Mouse (Mus musculus) midbrain, embryonic 11.5 days (tissue): ENCODE measurements at regions not wholly inside any gene's neighbourhood (a gene's known extent, or its start where the extent isn't known, plus 50 kb on each side); places are given as distances from the start of the nearest gene placed in this dataset.
A peak's percentile ranks its signal among the peaks of the same experiment; 100 is the strongest.

Experiments used
- ATAC-seq: fragments of 200-750 bp; cut with Nextera tagmentation; 2 replicates; pipeline ENCODE4 v1.8.0; 2017; ENCODE audit warnings: moderate TSS enrichment, moderate library complexity; ENCODE audit not compliant: low FRiP score
- DNase-seq: peaks from one replicate; pipeline ENCODE4 v3.0.0; 2015; ENCODE audit warnings: low spot score; ENCODE audit errors: missing footprints
- H3K27ac ChIP-seq: fragments of 300-500 bp; sonication (generic); 2 replicates; pipeline ENCODE4 v1.5.1; 2014; ENCODE audit warnings: low read depth, low read length
- H3K27me3 ChIP-seq: fragments of 300-500 bp; sonication (generic); 2 replicates; pipeline ENCODE4 v1.6.1; 2014; ENCODE audit warnings: mild to moderate bottlenecking, low read length, moderate library complexity, mixed read lengths; ENCODE audit not compliant: control insufficient read depth, insufficient read depth
- H3K36me3 ChIP-seq: fragments of 300-500 bp; sonication (generic); 2 replicates; pipeline ENCODE4 v1.6.1; 2014; ENCODE audit warnings: mild to moderate bottlenecking, low read length, moderate library complexity, mixed read lengths; ENCODE audit not compliant: control insufficient read depth, insufficient read depth
- H3K4me1 ChIP-seq: fragments of 300-500 bp; sonication (generic); 2 replicates; pipeline ENCODE4 v1.6.1; 2014; ENCODE audit warnings: low read length; ENCODE audit not compliant: control insufficient read depth, insufficient read depth
- H3K4me2 ChIP-seq: fragments of 300-500 bp; sonication (generic); 2 replicates; pipeline ENCODE4 v1.6.1; 2014; ENCODE audit warnings: mild to moderate bottlenecking, moderate library complexity
- H3K4me3 ChIP-seq: fragments of 300-500 bp; sonication (generic); 2 replicates; pipeline ENCODE4 v1.5.1; 2014; ENCODE audit warnings: low read depth, low read length
- H3K9ac ChIP-seq: fragments of 300-500 bp; sonication (generic); 2 replicates; pipeline ENCODE4 v1.6.1; 2014; ENCODE audit warnings: low read length
- H3K9me3 ChIP-seq: fragments of 300-500 bp; sonication (generic); 2 replicates; pipeline ENCODE4 v1.6.1; 2016; ENCODE audit warnings: low read length; ENCODE audit not compliant: control insufficient read depth
- WGBS: fragments of 180-500 bp; shearing (Covaris S2); extraction: QIAGEN DNeasy Blood & Tissue Kit; methylation state at CpG from one replicate; pipeline ENCODE4 v1.1.7; 2014; 5-methylcytosine and 5-hydroxymethylcytosine counted together

GRCm38 (mm10) chr7:66501425-66501824, 74.1 kb upstream of the Aldh1a3 start:
- H3K9me3 ChIP-seq = no peaks in the 10 kb centered on the region
- 80% methylated on average over 6 of the region's 6 CpGs for WGBS
- H3K4me3 ChIP-seq = no peak overlapping the region
- peak; percentile 41 for DNase-seq
- ATAC-seq = no peak
- no peak overlapping the region for H3K9ac ChIP-seq
- no peak overlapping the region for H3K27ac ChIP-seq
- H3K4me2 ChIP-seq = no peak overlapping the region
- H3K27me3 ChIP-seq = no peaks in the 10 kb centered on the region
- no peaks in the 10 kb centered on the region for H3K36me3 ChIP-seq
- no peaks in the 10 kb centered on the region for H3K4me1 ChIP-seq

- no peak overlapping the region for H3K27ac ChIP-seq
- H3K27me3 ChIP-seq = no peaks in the 10 kb centered on the region
- WGBS = 53% methylated on average over 1 of the region's 1 CpGs
- no peak overlapping the region for H3K4me2 ChIP-seq
- ATAC-seq (no peak), DNase-seq (peak; percentile 2)
- no peaks in the 10 kb centered on the region for H3K36me3 ChIP-seq
- H3K9ac ChIP-seq = no peak overlapping the region
- no peaks in the 10 kb centered on the region for H3K9me3 ChIP-seq
- H3K4me1 ChIP-seq = no peaks in the 10 kb centered on the region
- no peak overlapping the region for H3K4me3 ChIP-seq
Measured at GRCm38 (mm10) chr7:66497480-66497879, 70.2 kb upstream of the Aldh1a3 start.

GRCm38 (mm10) chr7:66493216-66493885, 66.0 kb upstream of the Aldh1a3 start:
- no peaks in the 10 kb centered on the region for H3K9me3 ChIP-seq
- no peak overlapping the region for H3K27ac ChIP-seq
- H3K36me3 ChIP-seq = no peaks in the 10 kb centered on the region
- H3K4me2 ChIP-seq = no peak overlapping the region
- DNase-seq = peak; percentile 72
- ATAC-seq = no peak
- WGBS = 73% methylated on average over 10 of the region's 10 CpGs
- H3K4me3 ChIP-seq = no peak overlapping the region
- no peak overlapping the region for H3K9ac ChIP-seq
- no peaks in the 10 kb centered on the region for H3K27me3 ChIP-seq
- H3K4me1 ChIP-seq = no peaks in the 10 kb centered on the region

- Histone ChIP-seq H3K36me3 (no peaks in the 10 kb centered on the region), H3K27ac (no peak overlapping the region), H3K4me3 (no peak overlapping the region), H3K4me1 (no peaks in the 10 kb centered on the region), H3K9ac (no peak overlapping the region), H3K9me3 (no peaks in the 10 kb centered on the region), H3K4me2 (no peak overlapping the region), H3K27me3 (no peaks in the 10 kb centered on the region)
- 87% methylated on average over 12 of the region's 12 CpGs for WGBS
- DNase-seq (peak; percentile 6), ATAC-seq (no peak)
Measured at GRCm38 (mm10) chr7:66492748-66493147, 65.4 kb upstream of the Aldh1a3 start.

GRCm38 (mm10) chr7:66491501-66491900, 64.2 kb upstream of the Aldh1a3 start:
- 77% methylated on average over 2 of the region's 2 CpGs for WGBS
- H3K27me3 ChIP-seq = no peaks in the 10 kb centered on the region
- no peak overlapping the region for H3K27ac ChIP-seq
- ATAC-seq (no peak), DNase-seq (peak; percentile 33)
- H3K4me2 ChIP-seq = no peak overlapping the region
- no peaks in the 10 kb centered on the region for H3K4me1 ChIP-seq
- no peaks in the 10 kb centered on the region for H3K36me3 ChIP-seq
- no peak overlapping the region for H3K9ac ChIP-seq
- no peaks in the 10 kb centered on the region for H3K9me3 ChIP-seq
- no peak overlapping the region for H3K4me3 ChIP-seq

- H3K4me1 ChIP-seq = no peaks in the 10 kb centered on the region
Measured at GRCm38 (mm10) chr7:66490073-66490472, 62.8 kb upstream of the Aldh1a3 start.

GRCm38 (mm10) chr7:66487751-66488150, 60.4 kb upstream of the Aldh1a3 start:
- DNase-seq (no peak), ATAC-seq (no peak)
- no peak overlapping the region for H3K4me3 ChIP-seq
- no peak overlapping the region for H3K4me2 ChIP-seq
- no peak overlapping the region for H3K9ac ChIP-seq
- H3K36me3 ChIP-seq = no peaks in the 10 kb centered on the region
- H3K27ac ChIP-seq = no peak overlapping the region
- H3K4me1 ChIP-seq = no peaks in the 10 kb centered on the region
- no peaks in the 10 kb centered on the region for H3K27me3 ChIP-seq
- H3K9me3 ChIP-seq = no peaks in the 10 kb centered on the region

More at GRCm38 (mm10) chr7:66490073-66490472, 62.8 kb upstream of the Aldh1a3 start:
- no peak overlapping the region for H3K27ac ChIP-seq
- ATAC-seq = no peak
- WGBS = 94% methylated on average over 1 of the region's 1 CpGs
- no peak overlapping the region for H3K4me2 ChIP-seq
- no peak overlapping the region for H3K9ac ChIP-seq
- H3K4me3 ChIP-seq = no peak overlapping the region
- no peak for DNase-seq
- H3K9me3 ChIP-seq = no peaks in the 10 kb centered on the region
- H3K36me3 ChIP-seq = no peaks in the 10 kb centered on the region
- H3K27me3 ChIP-seq = no peaks in the 10 kb centered on the region

GRCm38 (mm10) chr7:66480446-66480845, 53.1 kb upstream of the Aldh1a3 start:
- WGBS = 10% methylated on average over 4 of the region's 4 CpGs
- Histone ChIP-seq H3K4me3 (no peak overlapping the region), H3K4me1 (peaks cover 5% of the 10 kb centered on the region; the same call in 1 of the 2 replicates), H3K4me2 (no peak overlapping the region), H3K27ac (no peak overlapping the region), H3K36me3 (no peaks in the 10 kb centered on the region), H3K27me3 (no peaks in the 10 kb centered on the region), H3K9me3 (no peaks in the 10 kb centered on the region), H3K9ac (no peak overlapping the region)
- no peak for ATAC-seq
- DNase-seq = peak; percentile 87

- Histone ChIP-seq H3K9me3 (no peaks in the 10 kb centered on the region), H3K4me2 (no peak overlapping the region), H3K4me3 (no peak overlapping the region), H3K4me1 (peaks cover 5% of the 10 kb centered on the region; the same call in 1 of the 2 replicates), H3K36me3 (no peaks in the 10 kb centered on the region), H3K9ac (no peak overlapping the region), H3K27me3 (no peaks in the 10 kb centered on the region), H3K27ac (no peak overlapping the region)
- ATAC-seq (no peak), DNase-seq (peak; percentile 81)
- WGBS = 83% methylated on average over 4 of the region's 4 CpGs
Measured at GRCm38 (mm10) chr7:66479321-66479720, 52.0 kb upstream of the Aldh1a3 start.
